Mouse (Mus musculus): ENCODE measurements around the gene Ilf3. TPM values are rescaled to one million over a fixed set of nuclear protein-coding genes. Genes with fewer than 3 reads are reported as not detected.
A peak's percentile ranks its signal among the peaks of the same experiment; 100 is the strongest.

Ilf3 gene
- polyA plus RNA-seq, 1 experiment, result 54.2 TPM

DNA sequence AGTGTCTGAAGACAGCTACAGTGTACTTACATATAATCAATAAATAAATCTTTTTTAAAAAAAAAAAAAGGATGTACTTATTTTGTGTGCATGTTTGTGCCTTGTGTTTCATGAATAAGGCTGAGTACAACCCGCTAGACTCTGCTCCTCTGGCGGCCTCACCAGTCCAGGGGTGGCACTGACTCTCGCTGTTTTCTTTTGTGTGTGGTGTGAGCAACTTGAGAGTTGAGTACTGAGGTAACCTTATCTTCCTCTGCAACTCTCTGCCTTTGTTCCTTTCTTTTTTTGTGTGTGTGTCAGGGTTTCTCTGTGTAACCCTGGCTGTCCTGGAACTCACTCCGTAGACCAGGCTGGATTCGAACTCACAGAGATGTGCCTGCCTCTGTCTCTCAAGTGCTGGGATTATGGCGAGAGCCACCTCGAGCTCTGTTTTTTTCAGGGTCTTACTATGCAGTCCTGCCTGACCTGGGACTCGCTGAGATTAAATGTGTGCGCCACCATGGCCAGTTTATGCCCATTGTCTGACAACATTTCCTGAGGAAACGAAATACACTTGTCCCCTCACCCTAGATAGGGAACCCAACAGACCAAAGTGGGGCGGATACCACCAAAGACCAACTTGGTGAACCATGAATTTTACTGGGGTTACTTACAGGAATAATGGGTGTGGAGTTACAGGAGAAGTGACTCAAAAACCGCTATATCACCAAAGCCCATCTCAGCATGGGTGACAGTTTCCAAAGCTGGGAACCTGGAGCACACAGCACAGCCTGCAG is 36.1 kb upstream of the Ilf3 start:
- Histone ChIP-seq H3K4me1 (ENCODE audit: control insufficient read depth, insufficient read depth, insufficient read length) (peaks cover 54% of the 10 kb centered on the region; the same call in 1 of the 2 replicates), H3K27ac (ENCODE audit: insufficient read depth, low read length) (peak overlapping the region; percentile 80), H3K4me3 (ENCODE audit: extremely low read depth, insufficient read depth, insufficient read length) (no peak overlapping the region), H3K36me3 (ENCODE audit: control insufficient read depth, insufficient read depth, low read length) (peaks cover 4% of the 10 kb centered on the region; the same call in 1 of the 2 replicates), H3K27me3 (ENCODE audit: control insufficient read depth, insufficient read depth, low read length) (no peaks in the 10 kb centered on the region)
- TF ChIP-seq CTCF (IDR thresholded peaks at IDR 0.05; ENCODE audit: extremely low read depth, insufficient read depth, insufficient read length, insufficient replicate concordance) (no peak), POLR2A (IDR thresholded peaks at IDR 0.05; ENCODE audit: low read depth, low read length) (no peak)
- WGBS, result 43% methylated on average over 12 of the region's 12 CpGs
- no peak for DNase-seq (ENCODE audit: low read depth in 1 of 2, low spot score in 2 of 2)

GRCm38 (mm10) chr9:21332161-21333061 is 35.3 kb upstream of the Ilf3 start:
- Histone ChIP-seq H3K4me1 (ENCODE audit: control insufficient read depth, insufficient read depth, insufficient read length) (peaks cover 47% of the 10 kb centered on the region; the same call in 1 of the 2 replicates), H3K27ac (ENCODE audit: insufficient read depth, low read length) (peak overlapping the region; percentile 80), H3K36me3 (ENCODE audit: control insufficient read depth, insufficient read depth, low read length) (peaks cover 4% of the 10 kb centered on the region; the same call in 1 of the 2 replicates), H3K4me3 (ENCODE audit: extremely low read depth, insufficient read depth, insufficient read length) (no peak overlapping the region), H3K27me3 (ENCODE audit: control insufficient read depth, insufficient read depth, low read length) (no peaks in the 10 kb centered on the region)
- WGBS, result 24% methylated on average over 9 of the region's 9 CpGs
- DNase-seq (ENCODE audit: low read depth in 1 of 2, low spot score in 2 of 2), result no peak
- TF ChIP-seq CTCF (IDR thresholded peaks at IDR 0.05; ENCODE audit: extremely low read depth, insufficient read depth, insufficient read length, insufficient replicate concordance) (no peak), POLR2A (IDR thresholded peaks at IDR 0.05; ENCODE audit: low read depth, low read length) (no peak)

- WGBS, result 83% methylated on average over 1 of the region's 1 CpGs
- H3K4me1 ChIP-seq (ENCODE audit: control insufficient read depth, insufficient read depth, insufficient read length), result peaks cover 42% of the 10 kb centered on the region
- peaks cover 5% of the 10 kb centered on the region for H3K36me3 ChIP-seq (ENCODE audit: control insufficient read depth, insufficient read depth, low read length)
- no peak for DNase-seq (ENCODE audit: low read depth in 1 of 2, low spot score in 2 of 2)
- H3K4me3 ChIP-seq (ENCODE audit: extremely low read depth, insufficient read depth, insufficient read length), result no peak overlapping the region
- peak overlapping the region; percentile 52 for H3K27ac ChIP-seq (ENCODE audit: insufficient read depth, low read length)
- no peaks in the 10 kb centered on the region for H3K27me3 ChIP-seq (ENCODE audit: control insufficient read depth, insufficient read depth, low read length)
- TF ChIP-seq POLR2A (IDR thresholded peaks at IDR 0.05; ENCODE audit: low read depth, low read length) (no peak), CTCF (IDR thresholded peaks at IDR 0.05; ENCODE audit: extremely low read depth, insufficient read depth, insufficient read length, insufficient replicate concordance) (no peak)
Observed at GRCm38 (mm10) chr9:21333523-21333922, 34.1 kb upstream of the Ilf3 start.

DNA sequence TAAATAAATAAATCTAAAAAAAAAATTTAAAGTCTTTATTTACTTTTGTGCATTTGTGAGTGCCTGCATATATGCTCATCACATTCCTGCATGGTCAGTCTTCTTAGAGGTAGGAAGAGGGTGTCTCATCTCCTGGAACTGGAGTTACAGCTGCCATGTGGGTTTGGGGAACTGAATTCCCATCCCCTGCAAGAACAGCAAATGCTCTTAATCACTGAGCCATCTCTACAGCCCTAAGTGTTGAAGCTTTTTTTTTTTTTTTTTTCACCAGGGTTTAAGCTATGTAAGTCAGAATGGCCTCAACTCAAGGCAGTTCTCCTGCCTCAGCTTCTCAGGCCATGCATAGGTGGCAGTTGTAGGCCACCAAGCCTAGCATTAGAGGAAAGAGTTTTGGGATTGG is 32.9 kb upstream of the Ilf3 start:
- Histone ChIP-seq H3K4me1 (ENCODE audit: control insufficient read depth, insufficient read depth, insufficient read length) (peaks cover 31% of the 10 kb centered on the region), H3K27ac (ENCODE audit: insufficient read depth, low read length) (no peak overlapping the region), H3K36me3 (ENCODE audit: control insufficient read depth, insufficient read depth, low read length) (peaks cover 6% of the 10 kb centered on the region), H3K27me3 (ENCODE audit: control insufficient read depth, insufficient read depth, low read length) (no peaks in the 10 kb centered on the region), H3K4me3 (ENCODE audit: extremely low read depth, insufficient read depth, insufficient read length) (no peak overlapping the region)
- DNase-seq (ENCODE audit: low read depth in 1 of 2, low spot score in 2 of 2), result no peak
- no peak for TF ChIP-seq CTCF (IDR thresholded peaks at IDR 0.05; ENCODE audit: extremely low read depth, insufficient read depth, insufficient read length, insufficient replicate concordance)
- TF ChIP-seq POLR2A (IDR thresholded peaks at IDR 0.05; ENCODE audit: low read depth, low read length), result no peak

GRCm38 (mm10) chr9:21335391-21335790 is 32.3 kb upstream of the Ilf3 start:
- no peak overlapping the region for H3K27ac ChIP-seq (ENCODE audit: insufficient read depth, low read length)
- H3K36me3 ChIP-seq (ENCODE audit: control insufficient read depth, insufficient read depth, low read length), result peaks cover 11% of the 10 kb centered on the region
- peaks cover 25% of the 10 kb centered on the region for H3K4me1 ChIP-seq (ENCODE audit: control insufficient read depth, insufficient read depth, insufficient read length)
- TF ChIP-seq CTCF (IDR thresholded peaks at IDR 0.05; ENCODE audit: extremely low read depth, insufficient read depth, insufficient read length, insufficient replicate concordance) (no peak), POLR2A (IDR thresholded peaks at IDR 0.05; ENCODE audit: low read depth, low read length) (no peak)
- H3K27me3 ChIP-seq (ENCODE audit: control insufficient read depth, insufficient read depth, low read length), result no peaks in the 10 kb centered on the region
- 77% methylated on average over 4 of the region's 4 CpGs for WGBS
- no peak for DNase-seq (ENCODE audit: low read depth in 1 of 2, low spot score in 2 of 2)
- H3K4me3 ChIP-seq (ENCODE audit: extremely low read depth, insufficient read depth, insufficient read length), result no peak overlapping the region

- H3K36me3 ChIP-seq (ENCODE audit: control insufficient read depth, insufficient read depth, low read length), result peaks cover 14% of the 10 kb centered on the region
- H3K27ac ChIP-seq (ENCODE audit: insufficient read depth, low read length), result no peak overlapping the region
- H3K4me3 ChIP-seq (ENCODE audit: extremely low read depth, insufficient read depth, insufficient read length), result no peak overlapping the region
- peaks cover 19% of the 10 kb centered on the region for H3K4me1 ChIP-seq (ENCODE audit: control insufficient read depth, insufficient read depth, insufficient read length)
- 94% methylated on average over 8 of the region's 8 CpGs for WGBS
- TF ChIP-seq POLR2A (IDR thresholded peaks at IDR 0.05; ENCODE audit: low read depth, low read length), result no peak
- TF ChIP-seq CTCF (IDR thresholded peaks at IDR 0.05; ENCODE audit: extremely low read depth, insufficient read depth, insufficient read length, insufficient replicate concordance), result no peak
- H3K27me3 ChIP-seq (ENCODE audit: control insufficient read depth, insufficient read depth, low read length), result no peaks in the 10 kb centered on the region
- no peak for DNase-seq (ENCODE audit: low read depth in 1 of 2, low spot score in 2 of 2)
Observed at GRCm38 (mm10) chr9:21336491-21336890, 31.2 kb upstream of the Ilf3 start.
